Mouse (Mus musculus): ENCODE measurements around the gene Ccdc89. TPM values are rescaled to one million over a fixed set of nuclear protein-coding genes. Genes with fewer than 3 reads are reported as not detected.

Gene Ccdc89
- total RNA-seq, 2 experiments from 2014 or later: 0.55 to 1.2 TPM

DNA sequence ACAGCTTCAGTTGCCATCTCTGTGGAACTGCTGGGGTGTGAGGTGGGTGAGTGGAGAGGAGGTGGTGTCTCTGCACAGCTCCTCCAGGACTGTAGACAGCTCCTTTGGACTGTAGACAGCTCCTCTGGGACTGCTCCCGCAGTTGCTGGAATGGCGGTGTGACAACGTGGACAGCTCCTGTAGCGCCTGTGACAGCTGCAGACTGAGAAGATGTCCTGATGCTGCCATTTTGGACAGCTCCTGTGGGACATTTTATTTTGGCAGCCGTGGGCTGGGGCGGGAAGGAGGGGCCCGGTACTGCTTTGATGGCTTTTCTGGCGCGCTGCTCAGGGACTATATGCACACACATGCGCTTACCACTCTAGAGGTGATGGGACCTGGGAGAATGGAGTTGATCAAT is 34.0 kb downstream of the Ccdc89 start:
- intact Hi-C loops (cut with DNase I): no loop called here
- DNase-seq (ENCODE audit: extremely low spot score in 1 of 2, low spot score in 2 of 2): no peak

GRCm38 (mm10) chr7:90460930-90461329 is 34.6 kb downstream of the Ccdc89 start:
- intact Hi-C loops (cut with DNase I): no loop called here
- DNase-seq (ENCODE audit: extremely low spot score in 1 of 2, low spot score in 2 of 2): peak in 1 of 2 experiments; percentile 43

- DNase-seq (ENCODE audit: extremely low spot score in 1 of 2, low spot score in 2 of 2): no peak
- intact Hi-C loops (cut with DNase I): no loop called here
These were observed 35.1 kb downstream of the Ccdc89 start for GRCm38 (mm10) chr7:90461441-90461840.

DNA sequence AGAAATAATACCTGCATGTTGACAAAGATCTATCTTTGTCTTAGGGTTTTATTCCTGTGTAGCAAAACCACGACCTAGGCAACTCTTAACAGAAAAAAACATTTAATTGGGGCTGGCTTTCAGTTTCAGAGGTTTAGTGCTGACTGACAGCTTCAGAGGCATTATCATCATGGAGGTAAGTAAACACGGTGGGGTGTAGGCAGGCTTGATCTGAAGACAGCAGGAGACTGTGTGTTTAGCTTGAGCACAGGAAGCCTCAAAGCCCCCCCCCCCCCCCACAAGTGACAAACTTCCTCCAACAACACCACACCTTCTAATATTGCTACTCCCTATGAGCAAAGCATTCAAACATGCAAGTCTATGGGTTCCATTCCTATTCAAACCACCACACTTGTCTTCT is 47.1 kb downstream of the Ccdc89 start:
- intact Hi-C loops (cut with DNase I): no loop called here
- no peak for DNase-seq (ENCODE audit: extremely low spot score in 1 of 2, low spot score in 2 of 2)

GRCm38 (mm10) chr7:90475793-90476312 is 49.5 kb downstream of the Ccdc89 start, which contains the start of gene Tmem126b:
Gene Tmem126b, minus strand, starts transcription at chr7:90476001.
- intact Hi-C loops (cut with DNase I): no loop called here
- DNase-seq (ENCODE audit: extremely low spot score in 1 of 2, low spot score in 2 of 2): peak; percentile 98 to 99

DNA sequence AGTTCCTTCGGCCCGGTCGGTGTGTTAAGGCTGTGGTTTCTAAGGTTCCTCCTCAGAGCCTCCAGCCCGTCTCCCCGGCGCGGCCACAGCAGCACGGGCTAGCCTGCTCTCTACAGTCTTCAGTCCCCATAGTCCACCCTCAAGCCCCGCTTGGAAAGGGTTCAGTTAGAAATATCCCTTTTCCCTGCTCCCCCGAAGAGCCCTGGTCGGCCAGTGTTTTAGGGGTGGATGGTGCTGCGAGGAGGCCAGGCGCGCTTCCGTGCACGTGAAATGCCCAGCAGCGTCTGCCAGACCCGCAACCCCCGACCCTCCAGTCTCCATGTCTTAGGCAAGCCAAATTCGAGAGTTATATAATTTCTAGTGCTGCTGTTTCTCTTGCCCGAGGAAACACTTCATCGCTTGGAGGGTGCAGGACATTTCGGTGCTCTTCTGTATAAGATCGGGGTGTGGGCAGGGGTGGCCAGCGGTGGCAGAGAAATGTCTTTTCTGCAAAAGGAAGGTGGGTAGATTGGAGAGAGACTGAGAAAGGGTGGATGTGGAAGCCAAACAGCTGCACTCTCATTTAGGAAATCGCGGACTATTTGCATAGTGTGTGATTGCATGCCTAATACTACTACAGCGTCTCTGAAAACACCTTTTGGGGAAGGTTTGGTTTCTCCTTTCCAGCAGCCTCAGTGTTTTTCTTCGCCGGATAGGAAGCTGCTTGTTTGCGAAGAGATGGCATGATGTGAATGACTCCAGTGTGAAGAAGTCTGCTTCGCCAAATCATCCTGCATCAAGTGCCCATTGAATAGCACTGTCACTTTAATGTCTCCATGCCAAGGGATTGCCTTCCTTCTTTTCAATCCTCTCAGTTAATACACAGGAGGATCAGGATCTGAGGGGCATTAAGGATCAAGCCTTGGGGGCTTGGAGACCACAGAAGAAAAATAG is 50.2 kb downstream of the Ccdc89 start, which contains the start of gene Dlg2:
Dlg2 (plus strand) TSS at position 360 of the 933 bp plus-strand sequence.
- DNase-seq (ENCODE audit: extremely low spot score in 1 of 2, low spot score in 2 of 2): peak; percentile 22 to 53
- intact Hi-C loops (cut with DNase I): no loop called here

Other genes with a start within 250 kb of the Ccdc89 start
- gene Ccdc83, start 160.8 kb upstream of the Ccdc89 start, total RNA-seq (2021): not detected
- 10 to 100 TPM; 59.4 to 61.8 TPM for gene Sytl2, start 124.3 kb upstream of the Ccdc89 start, total RNA-seq (2021)
- gene Crebzf, start 16.2 kb downstream of the Ccdc89 start, total RNA-seq (2021): 10 to 100 TPM; 72.9 to 78.2 TPM
- gene Tmem126a, start 30.7 kb downstream of the Ccdc89 start, total RNA-seq (2021): 10 to 100 TPM; 44.9 to 47.3 TPM
- 10 to 100 TPM; 16.6 to 19.1 TPM for gene Tmem126b, start 49.4 kb downstream of the Ccdc89 start, total RNA-seq (2021)
- gene Dlg2, start 50.1 kb downstream of the Ccdc89 start, total RNA-seq (2021): 100 to 1,000 TPM; 426 to 445 TPM

All from left cerebral cortex, postnatal 10 days (tissue).